Mouse (Mus musculus): Measurements from ENCODE around the gene Iqub. TPM values are rescaled to one million over a fixed set of nuclear protein-coding genes. Genes with fewer than 3 reads are reported as not detected.

Iqub gene
- total RNA-seq, 2 experiments from 2014 or later, result not detected

DNA sequence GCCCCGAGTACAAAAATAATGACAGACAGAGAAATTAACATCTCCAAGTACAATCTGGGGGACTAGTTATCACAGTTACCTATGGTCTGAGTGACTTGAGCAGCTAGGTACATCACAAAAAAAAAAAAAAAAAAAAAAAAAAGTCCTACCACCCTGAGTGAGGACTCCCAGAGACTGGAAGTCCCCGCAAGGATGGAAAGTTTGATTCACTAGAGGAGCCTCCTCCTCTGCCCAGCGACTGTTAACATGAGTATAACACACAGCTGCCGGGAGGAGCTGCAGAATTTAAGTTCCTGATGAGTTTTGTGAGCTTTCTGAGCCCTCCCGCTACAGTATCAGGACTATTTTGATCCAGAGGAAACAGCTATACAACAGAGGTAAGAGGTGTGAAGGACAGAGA is 28.3 kb downstream of the Iqub start:
- no peak for ATAC-seq (ENCODE audit: poor library complexity, severe bottlenecking)

DNA sequence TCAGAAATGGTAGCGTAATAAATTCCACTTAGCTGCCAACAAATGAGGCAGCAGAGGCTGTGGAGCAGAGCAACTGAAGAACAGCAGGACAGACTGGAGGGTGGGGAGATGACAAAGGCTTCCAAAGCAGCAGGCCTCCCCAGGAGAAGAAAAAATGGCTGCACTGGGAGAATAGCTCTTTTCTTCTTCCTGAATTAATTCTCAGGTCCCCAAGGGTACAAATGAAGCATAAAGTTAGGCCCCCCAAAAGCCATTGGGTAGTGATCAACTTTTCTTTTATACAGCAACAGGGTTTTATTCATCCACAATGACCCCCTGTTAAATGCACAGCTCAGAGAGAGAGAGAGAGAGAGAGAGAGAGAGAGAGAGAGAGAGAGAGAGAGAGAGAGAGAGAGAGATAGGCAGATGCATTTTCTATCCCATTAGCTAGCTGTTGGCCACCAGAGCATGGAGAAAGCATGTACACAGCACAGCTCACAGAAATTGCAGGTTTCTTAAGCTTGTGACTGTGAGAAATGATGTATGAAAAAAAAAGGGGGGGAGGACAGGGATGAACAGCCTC is 44.2 kb downstream of the Iqub start:
- no peak for ATAC-seq (ENCODE audit: poor library complexity, severe bottlenecking)

GRCm38 (mm10) chr6:24470135-24470534 is 44.7 kb downstream of the Iqub start:
- no peak for ATAC-seq (ENCODE audit: poor library complexity, severe bottlenecking)

DNA sequence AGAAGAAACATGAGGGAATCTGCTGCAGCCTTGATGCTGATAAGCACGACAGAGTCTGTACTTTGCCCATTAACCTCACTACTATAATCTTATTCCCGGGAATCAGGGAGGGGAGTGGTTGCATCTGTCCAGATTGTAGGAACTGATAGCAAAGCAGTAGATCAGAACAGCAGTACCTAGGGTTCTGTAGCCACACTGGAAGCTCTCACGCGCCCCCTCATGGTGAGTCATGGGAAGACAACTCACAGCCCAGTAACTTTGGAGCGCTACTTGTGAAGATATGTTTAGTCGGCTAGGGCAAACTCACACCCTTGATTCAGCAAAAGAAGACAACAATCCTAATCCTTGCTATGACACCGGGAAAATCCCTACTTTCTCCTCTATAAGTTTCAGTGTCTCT is 58.8 kb downstream of the Iqub start:
- ATAC-seq (ENCODE audit: poor library complexity, severe bottlenecking), result no peak

DNA sequence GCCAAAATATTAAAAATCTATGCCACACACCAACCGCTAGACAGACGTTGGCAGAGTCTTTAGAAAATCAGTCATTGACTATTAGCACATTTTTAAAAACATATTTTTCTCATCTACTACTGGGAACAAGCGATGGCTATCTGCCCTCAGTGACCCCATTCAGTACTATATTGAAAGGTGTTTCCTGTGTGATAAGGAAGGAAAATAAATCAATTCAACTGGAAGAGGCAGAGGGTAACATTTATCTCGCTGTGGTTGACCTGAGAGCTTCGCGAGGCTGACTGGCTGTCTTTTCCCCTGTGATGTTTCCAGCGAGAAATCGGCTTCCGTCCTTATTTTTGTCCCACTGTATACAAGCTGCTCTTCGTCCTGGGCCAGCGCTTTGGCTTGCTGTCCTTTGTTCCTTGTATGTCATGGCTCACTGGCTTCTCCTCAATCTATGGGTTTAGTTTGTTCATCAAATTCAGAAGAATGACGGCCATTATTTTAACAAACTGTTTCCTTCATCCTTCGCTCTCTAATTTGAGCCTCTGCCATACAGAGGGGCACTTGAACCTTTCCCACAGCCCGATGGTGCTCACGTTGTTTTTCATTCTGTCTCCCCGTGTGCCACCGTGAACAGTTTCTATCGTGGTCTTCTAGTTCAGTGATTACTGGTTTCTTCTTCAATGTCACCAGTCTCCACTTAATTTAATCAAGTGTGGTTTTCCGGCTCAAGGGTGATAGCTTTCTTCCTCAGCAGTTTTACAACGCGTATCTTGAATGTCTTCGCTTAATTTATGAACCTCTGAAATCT is 63.6 kb downstream of the Iqub start:
- no peak for ATAC-seq (ENCODE audit: poor library complexity, severe bottlenecking)

DNA sequence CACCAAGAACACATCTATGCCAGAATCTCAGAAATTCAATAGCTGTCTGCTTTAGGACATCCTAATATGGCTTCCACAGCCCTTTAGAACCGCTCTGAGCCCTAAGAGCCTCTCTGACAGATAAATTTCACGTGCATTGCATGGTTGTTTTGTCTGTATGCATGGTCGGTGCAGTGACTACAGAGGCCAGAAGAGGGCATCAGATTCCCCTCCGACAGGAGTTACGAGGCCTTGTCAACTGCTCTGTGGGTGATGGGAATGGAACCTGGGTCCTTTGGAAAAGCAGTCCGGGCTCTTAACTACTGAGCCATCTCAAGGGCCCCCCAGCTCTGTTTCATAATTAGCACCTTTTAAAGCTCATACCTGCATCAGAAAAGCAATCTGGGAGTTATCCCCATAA is 64.6 kb downstream of the Iqub start:
- ATAC-seq (ENCODE audit: poor library complexity, severe bottlenecking), result no peak

DNA sequence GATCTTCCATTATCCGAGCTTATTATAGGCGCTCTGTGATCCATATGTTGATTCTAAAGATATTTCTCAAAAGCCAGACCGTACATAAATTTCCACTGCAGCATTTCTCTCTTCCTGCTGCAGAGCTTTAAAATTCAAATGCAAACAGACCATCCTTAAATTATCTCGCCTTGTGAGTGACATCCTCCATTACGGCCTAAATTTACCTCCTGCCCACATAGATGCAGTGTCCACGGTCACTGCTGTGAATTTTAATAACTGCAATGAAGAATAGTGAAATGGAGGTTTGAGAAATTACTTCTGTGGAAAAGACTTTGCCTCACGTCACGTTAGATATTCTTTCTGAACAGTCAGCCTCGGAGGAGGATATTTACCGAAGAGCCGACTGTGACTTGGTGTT is 98.8 kb downstream of the Iqub start:
- no peak for ATAC-seq (ENCODE audit: poor library complexity, severe bottlenecking)

- no peak for ATAC-seq (ENCODE audit: poor library complexity, severe bottlenecking)
Observed at GRCm38 (mm10) chr6:24415500-24415899, 99.4 kb downstream of the Iqub start.

- no peak for ATAC-seq (ENCODE audit: poor library complexity, severe bottlenecking)
Observed at GRCm38 (mm10) chr6:24408573-24409427, 106.1 kb downstream of the Iqub start.

DNA sequence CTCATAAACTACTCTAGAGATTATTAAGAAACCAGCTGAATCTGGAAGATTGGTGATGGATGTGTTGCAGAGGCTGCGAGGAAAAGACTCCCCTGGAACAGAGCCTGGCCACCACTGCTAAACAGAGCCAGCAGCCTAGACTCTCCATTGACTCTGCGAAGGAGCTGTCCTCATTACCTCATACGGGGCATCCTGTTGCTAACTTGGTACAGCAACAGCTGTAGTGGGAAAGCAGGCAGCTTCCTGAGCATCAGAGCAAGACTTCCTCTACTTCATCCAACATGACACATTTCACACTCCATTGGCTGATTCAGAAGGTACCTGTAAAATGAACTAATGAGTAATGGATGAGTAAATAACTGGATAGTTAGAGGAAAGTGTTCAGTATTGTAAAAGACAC is 107.1 kb downstream of the Iqub start:
- no peak for ATAC-seq (ENCODE audit: poor library complexity, severe bottlenecking)

- ATAC-seq (ENCODE audit: poor library complexity, severe bottlenecking), result no peak
Observed at GRCm38 (mm10) chr6:24397237-24397647, 117.6 kb downstream of the Iqub start.

Other genes with a start within 250 kb of the Iqub start
- gene Ndufa5, start 12.9 kb upstream of the Iqub start, total RNA-seq (2015), result 76.0 and 90.1 TPM in 2 replicates
- gene Ndufa5, start 12.9 kb upstream of the Iqub start, total RNA-seq (2017), result 160 and 182 TPM in 2 replicates
- gene Asb15, start 13.1 kb upstream of the Iqub start, total RNA-seq (2015), result not detected in 2 replicates
- not detected in 2 replicates for gene Asb15, start 13.1 kb upstream of the Iqub start, total RNA-seq (2017)
- not detected in 2 replicates for gene Lmod2, start 82.7 kb upstream of the Iqub start, total RNA-seq (2015)
- not detected in 2 replicates for gene Lmod2, start 82.7 kb upstream of the Iqub start, total RNA-seq (2017)
- gene Wasl, start 149.9 kb upstream of the Iqub start, total RNA-seq (2015), result 17.1 and 19.1 TPM in 2 replicates
- gene Wasl, start 149.9 kb upstream of the Iqub start, total RNA-seq (2017), result 6.6 and 11.3 TPM in 2 replicates
- not detected in 2 replicates for gene Hyal6, start 218.2 kb upstream of the Iqub start, total RNA-seq (2015)
- gene Hyal6, start 218.2 kb upstream of the Iqub start, total RNA-seq (2017), result not detected in 2 replicates
- not detected in 2 replicates for gene Hyal4, start 233.3 kb upstream of the Iqub start, total RNA-seq (2015)
- gene Hyal4, start 233.3 kb upstream of the Iqub start, total RNA-seq (2017), result not detected in 2 replicates

All from megakaryocyte, adult 5-6 weeks (primary cell).